Mouse (Mus musculus): ENCODE results near the gene 4930578G10Rik.
"Not testable (repeated sequence)": the region's sequence is repeated elsewhere in the genome, so short reads cannot be mapped to it uniquely, and the experiment has no call there.

The 4930578G10Rik gene

GRCm38 (mm10) chr4:42735245-42735644 lies at the start of gene 4930578G10Rik:
4930578G10Rik (plus strand) TSS chr4:42735545.
- DNase-seq: not testable (repeated sequence)

GRCm38 (mm10) chr4:42756477-42756876 lies 21.1 kb downstream of the 4930578G10Rik start, which contains the start of gene Ccl19:
Ccl19 (minus strand) TSS chr4:42756577.
- DNase-seq: not testable (repeated sequence)

GRCm38 (mm10) chr4:42773893-42774292 lies 38.5 kb downstream of the 4930578G10Rik start, which contains the start of gene Ccl21a:
Ccl21a (minus strand) TSS chr4:42773993.
- DNase-seq: not testable (repeated sequence)

- DNase-seq: not testable (repeated sequence)
Observed at GRCm38 (mm10) chr4:42853788-42854187, 118.4 kb downstream of the 4930578G10Rik start, which contains the start of gene Fam205a1. Fam205a1 (minus strand) TSS chr4:42853888.

- DNase-seq: not testable (repeated sequence)
Observed at GRCm38 (mm10) chr4:42856671-42857070, 121.3 kb downstream of the 4930578G10Rik start, which contains the start of gene Gm12394. Gm12394 (minus strand) TSS chr4:42856771.

GRCm38 (mm10) chr4:42860483-42860882 lies 125.1 kb downstream of the 4930578G10Rik start:
- DNase-seq: not testable (repeated sequence)

- not testable (repeated sequence) for DNase-seq
Observed at GRCm38 (mm10) chr4:42863487-42863886, 128.1 kb downstream of the 4930578G10Rik start.

- no peak for DNase-seq
Observed at GRCm38 (mm10) chr4:42867390-42867789, 132.0 kb downstream of the 4930578G10Rik start.

GRCm38 (mm10) chr4:42868193-42868592 lies 132.8 kb downstream of the 4930578G10Rik start:
- DNase-seq: no peak

- no peak for DNase-seq
Observed at GRCm38 (mm10) chr4:42870748-42871147, 135.4 kb downstream of the 4930578G10Rik start.

- DNase-seq: no peak
Observed at GRCm38 (mm10) chr4:42872151-42872550, 136.8 kb downstream of the 4930578G10Rik start.

- no peak for DNase-seq
Observed at GRCm38 (mm10) chr4:42872746-42873435, 137.5 kb downstream of the 4930578G10Rik start.

- no peak for DNase-seq
Observed at GRCm38 (mm10) chr4:42874134-42874533, 138.8 kb downstream of the 4930578G10Rik start, which contains the start of gene Fam205c. Fam205c (minus strand) TSS chr4:42874234.

GRCm38 (mm10) chr4:42876586-42877291 lies 141.4 kb downstream of the 4930578G10Rik start:
- DNase-seq: peak; percentile 44

- no peak for DNase-seq
Observed at GRCm38 (mm10) chr4:42877657-42878056, 142.3 kb downstream of the 4930578G10Rik start.

GRCm38 (mm10) chr4:42879829-42880676 lies 144.7 kb downstream of the 4930578G10Rik start:
- DNase-seq: no peak

GRCm38 (mm10) chr4:42880677-42880948 lies 145.3 kb downstream of the 4930578G10Rik start:
- no peak for DNase-seq

- no peak for DNase-seq
Observed at GRCm38 (mm10) chr4:42886926-42887325, 151.6 kb downstream of the 4930578G10Rik start.

- no peak for DNase-seq
Observed at GRCm38 (mm10) chr4:42888806-42889205, 153.5 kb downstream of the 4930578G10Rik start.

GRCm38 (mm10) chr4:42891176-42891575 lies 155.8 kb downstream of the 4930578G10Rik start:
- no peak for DNase-seq

- DNase-seq: no peak
Observed at GRCm38 (mm10) chr4:42895118-42895517, 159.8 kb downstream of the 4930578G10Rik start.

All from thymus, postnatal 4 days (tissue).